Mouse (Mus musculus) lung, embryonic 14.5 days (tissue): Measurements from ENCODE around the gene Nek10. TPM values are rescaled to one million over a fixed set of nuclear protein-coding genes. Genes with fewer than 3 reads are reported as not detected.

Experiments used
- ATAC-seq: fragments of 200-750 bp; cut with Nextera tagmentation; 2 replicates; pipeline ENCODE4 v1.8.0; 2017; ENCODE audit warnings: mild to moderate bottlenecking, moderate TSS enrichment, moderate library complexity; ENCODE audit not compliant: insufficient read depth
- DNase-seq: peaks from one replicate; pipeline ENCODE4 v3.0.0-alpha.2; 2015
- H3K27ac ChIP-seq: fragments of 300-500 bp; sonication (generic); 2 replicates; pipeline ENCODE4 v1.5.1; 2014; ENCODE audit warnings: low read depth, mild to moderate bottlenecking, moderate library complexity
- H3K27me3 ChIP-seq: fragments of 300-500 bp; sonication (generic); 2 replicates; pipeline ENCODE4 v1.6.1; 2014; ENCODE audit warnings: low read length, control low read depth; ENCODE audit not compliant: insufficient read depth
- H3K36me3 ChIP-seq: fragments of 300-500 bp; sonication (generic); 2 replicates; pipeline ENCODE4 v1.6.1; 2014; ENCODE audit warnings: control low read depth; ENCODE audit not compliant: insufficient read depth
- H3K4me1 ChIP-seq: fragments of 300-500 bp; sonication (generic); 2 replicates; pipeline ENCODE4 v1.6.1; 2014; ENCODE audit warnings: antibody characterized with exemption, control low read depth; ENCODE audit not compliant: insufficient read depth
- H3K4me2 ChIP-seq: fragments of 300-500 bp; sonication (generic); 2 replicates; pipeline ENCODE4 v1.6.1; 2014; ENCODE audit warnings: mild to moderate bottlenecking
- H3K4me3 ChIP-seq: fragments of 300-500 bp; sonication (generic); 2 replicates; pipeline ENCODE4 v1.5.1; 2014; ENCODE audit warnings: low read depth, low read length
- H3K9ac ChIP-seq: fragments of 300-500 bp; sonication (generic); 2 replicates; pipeline ENCODE4 v1.6.1; 2014
- H3K9me3 ChIP-seq: fragments of 300-500 bp; sonication (generic); 2 replicates; pipeline ENCODE4 v1.6.1; 2016; ENCODE audit warnings: low read depth, low read length, control low read depth
- CTCF ChIP-seq: IDR thresholded peaks from 2 replicates; pipeline ENCODE4 v1.5.1; 2016; ENCODE audit warnings: antibody characterized with exemption, low read depth
- WGBS: fragments of 180-500 bp; shearing (Covaris S2); extraction: QIAGEN DNeasy Blood & Tissue Kit; methylation state at CpG from one replicate; pipeline ENCODE4 v1.1.7; 2014; 5-methylcytosine and 5-hydroxymethylcytosine counted together
- polyA plus RNA-seq: library from polyadenylated mRNA; unstranded; fragments of >200 nt; fragmentation: Nextera tagmentation; extraction: Ambion mirVana; gene quantifications from 2 replicates; pipeline ENCODE4 v1.2.1, GENCODE M21; 2014

Nek10 gene
- polyA plus RNA-seq, 1 experiment from 2014 or later, result 0.03 TPM

DNA sequence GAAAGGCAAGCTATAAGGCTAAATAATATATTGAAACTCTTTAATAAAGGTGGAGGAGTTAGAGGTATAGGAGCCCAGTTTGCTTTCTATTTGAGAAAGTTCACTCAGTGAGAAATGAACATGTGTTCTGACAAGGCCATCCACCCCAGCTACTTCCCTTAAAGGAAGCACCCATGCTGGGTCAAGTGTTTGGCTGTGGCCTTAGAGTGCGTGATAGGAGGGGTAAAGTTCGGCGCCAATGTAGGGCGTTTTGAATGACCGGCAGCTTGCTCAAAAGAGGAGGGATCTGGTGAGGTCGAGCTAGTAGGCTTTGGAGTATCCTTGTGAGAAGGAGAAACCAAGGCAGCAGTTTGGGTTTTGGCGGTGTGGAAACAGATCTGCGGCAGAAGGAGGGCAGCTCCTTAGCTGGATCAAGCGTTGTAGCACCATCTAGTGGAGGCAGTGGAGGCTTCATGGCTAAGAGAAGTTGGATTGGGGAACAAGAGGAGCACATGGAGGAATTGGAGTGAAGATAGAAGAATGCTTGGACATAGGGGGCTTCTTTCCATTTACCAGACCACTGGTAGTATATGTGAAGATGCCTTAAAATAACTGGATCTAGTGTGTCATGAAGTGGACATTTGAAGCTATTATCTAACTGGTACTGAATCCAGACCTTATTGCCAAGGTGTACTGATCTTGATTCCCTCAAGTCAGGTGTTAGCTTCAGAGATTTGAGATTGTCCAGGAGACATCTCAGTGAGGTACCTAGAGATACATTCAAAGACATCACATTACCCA is 101.7 kb downstream of the Nek10 start:
- Histone ChIP-seq H3K4me3 (no peak overlapping the region), H3K4me2 (peak overlapping the region; percentile 50), H3K4me1 (no peaks in the 10 kb centered on the region), H3K27me3 (no peaks in the 10 kb centered on the region), H3K27ac (no peak overlapping the region), H3K9me3 (no peaks in the 10 kb centered on the region), H3K36me3 (no peaks in the 10 kb centered on the region), H3K9ac (no peak overlapping the region)
- ATAC-seq, result peak; percentile 83
- peak; percentile 88 for DNase-seq
- TF ChIP-seq CTCF, result peak; percentile 81
- 16% methylated on average over 9 of the region's 9 CpGs for WGBS

DNA sequence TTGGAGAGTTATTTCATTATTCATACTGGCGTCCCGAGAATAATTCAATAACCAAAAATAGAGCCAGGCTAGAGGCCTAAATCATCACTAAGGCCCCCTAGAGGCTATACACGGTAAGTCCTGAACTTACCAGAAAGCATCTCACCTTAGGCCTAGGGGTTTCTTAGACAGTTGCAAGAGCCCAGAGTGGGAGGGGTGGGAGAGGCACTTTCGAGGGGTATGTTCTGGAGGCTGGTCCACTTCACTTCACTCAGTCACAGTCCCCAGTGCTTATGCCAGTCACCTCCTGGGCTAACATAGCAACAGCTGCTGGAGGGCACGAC is 102.3 kb downstream of the Nek10 start:
- no peak for DNase-seq
- no peak overlapping the region for H3K9ac ChIP-seq
- H3K4me1 ChIP-seq, result no peaks in the 10 kb centered on the region
- H3K27ac ChIP-seq, result no peak overlapping the region
- H3K9me3 ChIP-seq, result no peaks in the 10 kb centered on the region
- no peaks in the 10 kb centered on the region for H3K36me3 ChIP-seq
- no peak overlapping the region for H3K4me3 ChIP-seq
- ATAC-seq, result no peak
- no peak overlapping the region for H3K4me2 ChIP-seq
- TF ChIP-seq CTCF, result no peak
- H3K27me3 ChIP-seq, result no peaks in the 10 kb centered on the region
- WGBS, result 67% methylated on average over 5 of the region's 5 CpGs

DNA sequence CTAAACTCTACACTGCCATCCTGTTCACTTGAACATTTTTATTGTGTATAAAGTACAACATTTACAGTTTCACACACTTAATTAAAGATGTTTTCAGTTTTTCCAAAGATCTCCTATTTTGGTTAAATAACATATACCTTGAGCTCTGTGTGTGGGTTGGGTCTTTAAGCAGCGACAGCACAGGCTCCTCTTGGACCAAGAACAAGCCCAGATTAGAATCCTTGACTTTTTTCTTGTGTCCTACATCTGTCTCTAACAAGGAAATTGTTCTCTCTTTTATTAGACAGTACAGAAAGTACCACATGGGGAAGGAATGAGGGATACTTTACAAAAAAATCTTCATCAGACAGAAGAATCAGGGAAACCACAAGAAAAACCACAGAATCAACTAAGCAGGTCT is 122.4 kb downstream of the Nek10 start:
- Histone ChIP-seq H3K4me2 (no peak overlapping the region), H3K27ac (no peak overlapping the region), H3K36me3 (no peaks in the 10 kb centered on the region), H3K4me3 (no peak overlapping the region), H3K4me1 (no peaks in the 10 kb centered on the region), H3K27me3 (no peaks in the 10 kb centered on the region), H3K9ac (no peak overlapping the region), H3K9me3 (no peaks in the 10 kb centered on the region)
- no peak for TF ChIP-seq CTCF
- ATAC-seq, result no peak
- WGBS, result 59% methylated on average over 1 of the region's 1 CpGs
- DNase-seq, result no peak

DNA sequence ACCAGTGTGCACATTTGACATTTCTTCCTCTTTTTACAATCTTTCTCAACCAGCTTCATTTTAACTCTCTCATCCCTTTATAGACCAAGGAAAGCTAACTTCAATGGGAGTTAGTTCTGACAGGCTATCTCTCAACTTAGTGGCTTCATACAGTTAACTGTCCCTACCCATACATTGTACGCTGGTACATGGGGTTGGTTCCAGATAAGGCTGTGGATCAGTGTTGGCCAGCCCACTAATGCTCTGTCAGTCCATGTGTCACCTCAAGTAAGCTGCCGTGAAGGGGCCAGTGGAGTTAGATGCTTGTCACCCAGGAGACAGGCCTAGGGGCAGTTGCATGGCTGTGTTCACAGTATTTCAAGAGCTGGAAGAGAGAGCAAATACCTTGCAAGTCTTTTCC is 124.3 kb downstream of the Nek10 start:
- H3K9ac ChIP-seq, result no peak overlapping the region
- H3K4me3 ChIP-seq, result no peak overlapping the region
- H3K27ac ChIP-seq, result no peak overlapping the region
- no peaks in the 10 kb centered on the region for H3K4me1 ChIP-seq
- TF ChIP-seq CTCF, result no peak
- WGBS, result 80% methylated on average over 2 of the region's 2 CpGs
- no peaks in the 10 kb centered on the region for H3K27me3 ChIP-seq
- H3K9me3 ChIP-seq, result no peaks in the 10 kb centered on the region
- no peak for ATAC-seq
- no peak overlapping the region for H3K4me2 ChIP-seq
- H3K36me3 ChIP-seq, result no peaks in the 10 kb centered on the region
- DNase-seq, result no peak

DNA sequence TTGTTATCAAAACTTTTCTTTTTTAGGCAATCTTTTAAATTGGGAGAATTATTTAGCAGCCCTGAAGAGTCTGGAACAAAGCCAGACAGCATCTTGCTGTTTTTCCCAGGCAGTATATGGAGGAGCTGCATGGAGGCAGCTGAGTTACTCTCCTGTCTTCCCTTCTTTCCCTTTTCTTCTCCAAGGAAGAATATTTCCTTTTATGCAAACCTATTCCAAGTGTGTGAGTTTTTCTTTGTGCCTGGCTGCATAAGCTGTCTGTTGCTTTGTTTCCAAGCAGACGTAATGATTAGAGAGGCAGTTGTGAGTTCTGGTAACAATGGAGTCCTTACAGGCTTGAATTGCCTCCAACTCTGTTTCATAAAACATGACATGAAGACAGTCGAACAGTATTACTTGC is 131.8 kb downstream of the Nek10 start:
- H3K4me3 ChIP-seq, result no peak overlapping the region
- no peaks in the 10 kb centered on the region for H3K4me1 ChIP-seq
- H3K27me3 ChIP-seq, result no peaks in the 10 kb centered on the region
- WGBS, result 58% methylated on average over 2 of the region's 2 CpGs
- H3K4me2 ChIP-seq, result no peak overlapping the region
- no peaks in the 10 kb centered on the region for H3K36me3 ChIP-seq
- peak; percentile 28 for DNase-seq
- H3K27ac ChIP-seq, result no peak overlapping the region
- H3K9ac ChIP-seq, result no peak overlapping the region
- H3K9me3 ChIP-seq, result no peaks in the 10 kb centered on the region
- ATAC-seq, result no peak
- no peak for TF ChIP-seq CTCF

DNA sequence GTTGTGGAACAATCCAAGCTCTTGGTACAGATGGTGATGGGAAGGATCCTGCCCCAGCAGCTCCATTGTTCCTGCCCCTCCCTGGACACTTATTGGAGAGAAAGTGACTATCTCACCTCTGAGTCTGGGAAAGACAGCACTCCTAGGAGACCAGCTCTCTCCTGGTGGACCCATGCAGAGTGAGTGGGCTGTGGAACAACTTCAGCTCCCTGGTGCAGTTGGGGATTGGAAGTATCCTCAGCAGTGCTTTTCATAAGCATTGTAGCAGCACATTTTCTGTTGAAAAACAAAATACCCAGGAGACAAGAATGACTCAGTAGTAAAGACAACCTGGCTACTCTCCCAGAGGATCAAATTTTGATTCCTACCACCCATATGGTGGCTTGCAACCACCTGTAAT is 142.7 kb downstream of the Nek10 start:
- Histone ChIP-seq H3K4me2 (no peak overlapping the region), H3K4me1 (no peaks in the 10 kb centered on the region), H3K36me3 (no peaks in the 10 kb centered on the region), H3K9ac (no peak overlapping the region), H3K27me3 (no peaks in the 10 kb centered on the region), H3K27ac (no peak overlapping the region), H3K9me3 (no peaks in the 10 kb centered on the region), H3K4me3 (no peak overlapping the region)
- no peak for DNase-seq
- no peak for ATAC-seq
- TF ChIP-seq CTCF, result no peak

DNA sequence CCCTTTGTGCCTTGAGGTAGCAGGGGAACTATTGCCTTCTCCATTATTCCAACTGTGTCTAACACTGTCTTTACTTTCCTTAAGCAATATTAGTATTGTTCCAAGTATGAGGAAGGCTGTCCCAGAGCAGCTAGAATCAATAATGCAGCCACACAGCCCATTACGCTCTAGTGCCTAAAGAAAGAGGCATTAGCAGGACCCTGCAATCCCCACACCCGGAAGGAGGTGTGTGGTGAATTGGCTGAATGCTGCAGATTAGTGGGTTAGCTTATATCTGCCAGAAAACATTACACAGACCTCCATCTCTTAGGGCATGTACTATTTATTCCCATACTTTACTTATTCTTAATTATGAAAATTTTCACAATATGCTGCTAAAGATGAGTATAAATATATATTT is 145.8 kb downstream of the Nek10 start:
- no peaks in the 10 kb centered on the region for H3K9me3 ChIP-seq
- no peak overlapping the region for H3K4me2 ChIP-seq
- H3K9ac ChIP-seq, result no peak overlapping the region
- no peaks in the 10 kb centered on the region for H3K27me3 ChIP-seq
- no peaks in the 10 kb centered on the region for H3K36me3 ChIP-seq
- no peak overlapping the region for H3K27ac ChIP-seq
- H3K4me3 ChIP-seq, result no peak overlapping the region
- no peak for ATAC-seq
- DNase-seq, result no peak
- no peak for TF ChIP-seq CTCF
- H3K4me1 ChIP-seq, result no peaks in the 10 kb centered on the region
- 86% methylated on average over 2 of the region's 2 CpGs for WGBS

DNA sequence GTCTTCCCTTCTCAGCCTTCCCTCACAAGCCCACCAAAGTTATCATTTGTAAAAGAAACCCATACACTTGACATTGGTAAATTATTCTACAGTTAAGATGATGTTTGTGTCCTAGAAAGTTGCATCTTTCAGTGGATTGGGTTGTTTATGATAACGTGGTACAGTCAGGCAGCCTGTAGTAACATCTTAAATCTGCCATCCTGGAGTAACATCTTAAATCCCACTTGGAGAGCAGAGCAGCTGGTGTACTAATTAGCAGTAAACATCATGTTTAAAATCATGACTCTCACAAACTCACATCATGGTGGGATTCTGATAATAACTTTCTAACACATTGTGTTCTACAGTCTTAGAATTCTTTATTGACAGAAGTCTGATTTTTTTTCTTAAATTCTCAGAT is 148.6 kb downstream of the Nek10 start:
- Histone ChIP-seq H3K4me2 (no peak overlapping the region), H3K9me3 (no peaks in the 10 kb centered on the region), H3K36me3 (no peaks in the 10 kb centered on the region), H3K4me3 (no peak overlapping the region), H3K9ac (no peak overlapping the region), H3K4me1 (no peaks in the 10 kb centered on the region), H3K27ac (no peak overlapping the region), H3K27me3 (no peaks in the 10 kb centered on the region)
- ATAC-seq (no peak), DNase-seq (no peak)
- TF ChIP-seq CTCF, result no peak
- 64% methylated on average over 1 of the region's 1 CpGs for WGBS
